Mouse (Mus musculus) liver, adult 2 months (tissue): ENCODE measurements around the gene Uqcrq.

Experiments
- CTCF ChIP-seq: fragments of 200-500 bp; IDR thresholded peaks from 2 replicates; pipeline ENCODE4 v1.5.1; 2011; ENCODE audit warnings: low read depth, low read length, control low read depth
- POLR2A ChIP-seq: fragments of 200-500 bp; IDR thresholded peaks from 2 replicates; pipeline ENCODE4 v1.6.1; 2011; ENCODE audit warnings: low read length, control low read depth; ENCODE audit not compliant: insufficient read depth; ENCODE audit errors: extremely low read depth

- no peak for TF ChIP-seq POLR2A
- no peak for TF ChIP-seq CTCF
Observed at GRCm38 (mm10) chr11:53435504-53435903, 4.9 kb upstream of the Uqcrq start.
